Mouse (Mus musculus): Measurements from ENCODE around the gene Naa16.

The Naa16 gene

DNA sequence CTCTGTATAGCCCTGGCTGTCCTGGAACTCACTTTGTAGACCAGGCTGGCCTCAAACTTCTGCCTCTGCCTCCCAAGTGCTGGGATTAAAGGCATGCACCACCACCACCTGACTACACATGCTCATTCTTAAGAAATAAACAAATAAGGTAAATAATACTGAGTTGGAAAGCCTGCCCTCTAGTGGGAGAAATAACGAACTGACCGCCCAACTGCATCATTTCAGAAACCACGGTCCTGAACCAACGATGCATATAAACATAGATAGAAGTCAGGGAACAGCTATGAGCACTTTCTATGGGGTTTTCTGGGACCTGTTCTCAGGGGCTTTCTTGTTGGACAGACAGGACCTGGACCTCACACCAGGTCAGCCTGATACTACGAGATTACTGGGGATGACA, 63.5 kb downstream of the Naa16 start:
- peak; percentile 24 to 47 for DNase-seq

DNA sequence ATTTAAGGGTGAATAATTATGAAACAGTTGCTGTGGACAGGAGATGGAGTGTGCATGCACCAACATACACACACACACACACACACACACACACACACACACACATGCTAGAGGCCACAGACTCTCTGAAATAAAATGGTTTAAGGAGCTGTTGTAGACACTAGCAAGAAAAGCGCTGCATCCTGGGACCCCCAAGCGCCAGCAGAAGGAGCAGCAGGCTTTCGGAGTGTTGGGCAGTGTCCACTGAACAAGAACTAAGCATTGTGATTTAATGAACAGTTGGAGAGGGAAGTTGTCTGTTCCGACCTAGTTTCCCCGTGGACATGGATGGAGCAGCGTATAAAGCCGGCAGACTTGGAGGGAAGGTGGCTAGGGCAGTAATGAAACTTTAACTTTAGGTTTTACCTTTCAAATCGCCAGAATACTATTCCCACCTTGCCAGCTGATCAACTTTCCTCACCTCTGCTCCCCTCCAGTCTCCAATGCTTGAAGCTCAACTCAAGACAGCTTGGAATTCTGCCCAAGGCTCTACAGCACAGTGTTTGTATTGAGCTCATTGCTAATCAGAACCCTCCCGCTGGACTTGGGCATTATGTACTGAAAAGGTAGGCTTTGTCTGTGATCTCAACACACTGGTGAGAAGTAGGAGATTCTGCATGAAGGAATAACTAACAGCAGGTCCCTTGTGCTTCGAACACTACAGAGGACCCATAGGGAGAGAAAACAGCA, 66.3 kb downstream of the Naa16 start:
- DNase-seq: no peak

DNA sequence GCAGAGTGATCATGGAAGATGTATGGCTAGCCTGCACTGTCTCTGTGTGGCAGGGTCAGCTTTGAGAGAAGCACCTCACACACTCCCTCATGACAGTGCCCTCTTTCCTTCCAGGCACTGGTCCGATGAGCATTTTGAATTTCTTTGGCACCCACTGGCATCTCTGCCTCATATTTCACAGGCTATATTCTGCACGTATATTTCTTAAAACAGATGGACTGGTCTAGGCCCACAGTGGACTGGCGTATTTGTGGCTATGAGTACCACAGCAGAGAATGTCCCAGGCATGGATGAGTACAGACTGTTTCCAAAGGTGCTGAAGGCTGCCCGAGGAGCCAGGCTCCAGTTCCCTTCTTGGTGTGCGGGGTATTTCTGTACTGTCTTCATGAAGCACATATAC, 68.7 kb downstream of the Naa16 start:
- DNase-seq: no peak

DNA sequence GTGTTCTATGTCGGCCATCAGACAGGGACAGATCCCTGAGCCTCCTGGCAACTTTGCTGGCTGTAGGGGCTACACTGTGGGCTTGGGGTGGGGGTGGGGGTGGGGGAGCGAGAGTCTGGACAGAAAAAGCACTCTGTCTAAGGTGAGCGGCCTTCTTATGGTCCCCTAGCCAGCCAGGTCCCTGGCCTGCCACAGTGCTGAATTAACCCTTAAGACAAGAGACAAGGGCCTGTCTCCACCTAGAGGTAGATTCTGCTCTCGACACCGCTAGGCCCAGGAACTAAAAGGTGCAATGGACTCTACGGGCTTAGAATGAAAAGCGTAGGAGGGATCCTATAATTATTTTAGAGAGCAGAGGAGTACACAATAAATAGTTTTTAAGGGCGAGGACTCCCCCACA, 69.4 kb downstream of the Naa16 start:
- peak in 1 of 2 experiments; percentile 31 for DNase-seq

DNA sequence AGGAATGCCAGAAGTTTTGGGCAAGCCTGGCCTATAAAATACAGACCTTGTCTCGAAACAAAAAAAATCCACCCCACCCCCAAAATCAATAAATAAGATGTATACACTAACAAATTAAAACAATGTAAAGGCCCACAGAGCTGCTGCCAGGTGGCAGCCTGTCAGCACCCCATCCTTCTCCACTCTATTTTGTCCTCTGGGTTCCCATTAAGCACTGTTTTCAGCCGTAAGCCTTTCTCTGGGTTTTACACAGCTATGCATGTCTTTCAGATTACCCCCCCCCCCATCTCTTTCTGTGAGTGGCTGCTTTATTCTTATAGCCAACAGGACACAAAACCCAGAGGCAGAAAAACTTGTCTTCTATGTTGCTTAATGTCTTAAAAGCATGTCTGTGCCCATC, 73.0 kb downstream of the Naa16 start:
- no peak for DNase-seq

DNA sequence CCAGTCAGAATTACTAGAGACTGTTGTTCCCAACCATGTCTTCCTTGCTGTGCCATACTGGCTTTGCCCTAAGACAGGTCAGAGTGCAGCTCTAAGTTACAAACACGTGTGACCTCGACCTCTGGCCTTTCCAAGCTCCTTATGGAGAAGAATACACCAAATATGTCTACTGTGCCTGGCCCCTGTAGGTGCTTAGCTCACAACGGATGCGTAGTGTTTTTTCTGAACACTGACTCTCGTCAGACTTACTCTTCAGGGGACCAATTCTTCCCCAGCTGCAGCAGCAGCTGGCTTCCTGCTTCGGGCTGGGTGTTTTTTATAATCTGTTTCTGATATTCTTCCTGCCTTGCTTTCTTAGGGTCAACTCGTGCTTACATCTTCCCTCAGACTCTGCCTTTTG, 74.7 kb downstream of the Naa16 start:
- no peak for DNase-seq

DNA sequence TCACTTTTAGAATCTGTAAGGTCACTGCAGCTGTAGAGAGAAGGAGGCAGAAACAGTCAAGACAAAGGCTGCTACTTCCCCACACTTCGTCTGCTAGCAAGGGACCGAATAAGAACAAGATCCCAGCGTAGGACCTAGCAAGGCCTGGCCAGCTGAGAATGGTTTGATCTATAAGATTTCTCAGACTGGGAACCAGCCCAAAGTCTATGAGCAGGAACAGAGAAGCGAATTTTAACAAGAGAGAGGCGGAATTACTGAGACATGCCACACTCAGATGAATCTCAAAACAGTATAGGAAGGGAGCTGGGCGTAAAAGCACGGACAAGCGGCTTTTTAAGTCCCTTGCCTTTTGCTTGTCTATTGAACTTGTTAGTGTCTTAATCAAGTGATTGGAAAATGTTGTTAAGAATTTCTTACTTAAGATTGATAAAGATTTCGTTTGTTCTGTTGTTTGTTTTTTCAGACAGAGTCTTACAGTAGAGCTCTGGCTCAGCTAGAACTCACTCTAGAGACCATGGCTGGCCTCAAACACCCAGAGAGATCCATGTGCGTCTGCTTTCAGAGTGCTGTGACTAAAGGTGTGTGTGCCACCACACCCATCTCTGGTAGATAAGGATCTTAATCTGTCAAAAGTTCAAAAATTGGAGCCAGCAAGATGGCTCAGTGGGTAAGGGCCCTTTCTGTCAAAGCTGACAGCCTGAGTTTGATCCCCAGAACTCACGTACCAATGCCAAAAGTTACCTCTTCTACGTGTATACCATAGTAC, 76.2 kb downstream of the Naa16 start:
- no peak for DNase-seq

DNA sequence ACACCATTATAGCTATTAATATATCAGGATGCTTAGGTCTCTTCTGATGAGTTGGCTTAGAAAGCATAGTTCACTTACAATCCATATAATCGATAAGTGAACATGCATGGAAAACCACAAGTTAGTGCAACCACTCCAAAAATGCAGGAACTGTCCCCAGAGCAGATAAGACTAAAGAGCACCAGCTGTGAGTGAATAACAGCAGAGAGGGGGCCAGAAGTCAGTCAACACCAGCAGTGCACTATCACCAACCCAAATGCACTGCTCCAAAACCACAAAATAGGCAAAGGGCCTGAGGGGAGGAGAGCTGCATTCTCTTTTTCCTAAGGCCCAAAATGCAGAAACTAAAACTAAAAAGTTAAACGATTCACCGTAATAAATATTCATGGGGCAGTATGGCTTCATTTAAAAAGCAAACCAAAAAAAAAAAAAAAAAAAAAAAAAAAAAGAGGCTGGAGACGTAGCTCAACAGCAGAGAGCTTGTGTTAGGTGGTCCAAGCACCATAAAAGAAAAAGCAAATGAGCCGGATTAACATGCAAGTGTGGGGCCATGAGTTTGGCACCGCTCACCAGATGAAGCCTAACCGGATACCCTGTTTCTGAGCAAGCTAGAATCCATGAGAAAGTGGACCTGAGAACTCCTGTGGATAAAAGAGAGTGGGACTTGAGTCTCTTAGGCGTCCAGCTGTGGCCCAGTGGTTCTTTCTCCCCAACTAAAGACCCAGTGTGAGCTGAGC, 77.0 kb downstream of the Naa16 start:
- DNase-seq: no peak

DNA sequence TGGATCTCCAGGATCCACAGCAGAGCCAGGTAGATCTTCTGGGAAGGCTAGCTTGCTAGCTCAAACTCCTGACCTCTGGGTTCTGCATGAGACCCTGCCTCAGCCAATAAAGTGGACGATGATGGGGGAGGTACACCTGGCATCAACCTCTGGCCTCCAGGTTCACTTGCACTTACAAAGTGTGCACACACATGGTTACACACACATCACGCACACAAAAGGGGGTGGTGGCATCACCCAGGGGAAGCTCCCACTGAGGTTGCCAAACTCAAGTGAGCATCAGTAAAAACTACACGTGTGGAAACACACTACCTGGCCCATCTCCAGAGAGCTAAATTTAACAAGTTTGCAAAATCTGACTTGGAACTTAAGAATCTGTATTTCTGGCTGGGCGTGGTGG, 77.9 kb downstream of the Naa16 start:
- DNase-seq: no peak

DNA sequence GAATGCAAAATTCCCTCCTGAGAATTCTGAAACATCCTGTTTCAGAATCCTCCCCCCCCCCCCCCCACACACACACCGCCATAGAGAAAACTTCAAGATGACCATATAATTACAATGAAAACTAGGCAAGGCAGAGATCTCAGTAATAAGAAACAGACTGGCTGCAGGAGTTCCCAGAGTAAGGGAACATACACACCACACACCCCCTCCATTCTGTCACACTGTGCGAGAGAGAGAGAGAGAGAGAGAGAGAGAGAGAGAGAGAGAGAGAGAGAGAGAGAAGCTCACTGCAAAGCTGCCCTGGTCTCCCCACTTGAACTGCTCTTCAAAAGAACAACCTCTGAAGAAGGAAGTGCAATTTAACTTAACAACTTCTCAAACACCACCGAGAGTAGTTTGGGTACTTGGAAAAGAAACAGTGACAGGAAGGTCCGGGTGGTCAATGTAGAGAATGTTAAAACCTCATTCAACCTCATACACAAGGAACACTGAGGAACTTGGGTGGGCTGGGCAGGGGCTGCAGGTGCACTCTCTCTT, 78.6 kb downstream of the Naa16 start:
- DNase-seq: no peak

DNA sequence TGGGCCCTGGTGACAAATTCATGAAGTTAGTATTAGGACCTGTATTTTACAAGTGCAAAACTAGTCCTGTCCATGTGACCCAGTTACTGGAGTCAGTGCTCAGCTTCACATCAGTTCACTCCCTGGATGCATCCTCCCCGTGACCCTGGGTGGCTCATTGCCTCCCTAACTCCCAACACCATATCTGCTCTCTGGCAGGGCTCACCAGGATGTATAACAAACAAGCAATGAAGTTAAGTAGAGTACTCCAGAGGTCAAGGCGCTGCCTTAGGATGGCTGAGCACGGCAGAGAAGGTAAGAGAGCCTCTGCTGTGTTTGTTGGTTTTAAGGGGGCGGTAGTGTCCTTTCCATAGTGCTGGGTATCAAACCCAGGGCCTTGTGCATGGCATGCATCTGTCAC, 81.5 kb downstream of the Naa16 start:
- DNase-seq: no peak

DNA sequence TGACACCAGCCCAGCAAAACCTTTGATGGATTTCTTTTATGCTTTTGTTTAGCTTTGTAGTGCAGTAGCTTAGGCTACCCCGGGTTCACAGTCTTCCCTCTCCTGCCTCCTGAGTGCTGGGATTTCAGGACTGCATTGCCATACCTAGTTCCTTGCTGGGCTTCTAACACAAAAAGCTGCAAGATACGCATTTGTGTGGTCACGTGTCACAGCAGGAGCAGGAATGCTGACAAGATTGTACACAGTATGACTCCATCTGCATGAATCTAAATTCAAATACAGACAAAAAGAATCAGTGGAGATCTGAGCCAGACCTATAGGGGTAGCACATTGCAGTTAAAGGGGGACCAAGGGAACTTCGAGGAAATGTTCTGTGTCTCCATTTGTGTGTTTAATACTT, 82.2 kb downstream of the Naa16 start:
- no peak for DNase-seq

DNA sequence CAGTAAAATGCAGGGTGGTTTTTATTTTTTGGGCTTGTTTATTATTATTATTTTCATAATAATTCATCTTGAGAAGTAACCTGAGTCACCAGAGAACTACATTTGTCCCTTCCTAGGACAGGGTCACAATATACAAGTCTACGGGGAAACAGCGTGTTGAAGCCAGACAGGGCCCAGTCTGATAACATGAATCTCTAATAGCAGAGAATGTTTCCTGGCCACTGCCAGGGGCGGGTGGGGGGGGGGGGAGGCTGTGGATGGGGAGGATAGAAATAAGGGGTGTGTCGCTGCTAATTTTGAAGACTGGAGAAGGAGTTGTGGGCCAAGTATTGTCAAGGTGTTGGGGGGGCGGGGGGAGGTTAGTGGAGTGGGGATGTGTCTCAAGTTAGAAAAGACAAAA, 82.7 kb downstream of the Naa16 start:
- DNase-seq: no peak

DNA sequence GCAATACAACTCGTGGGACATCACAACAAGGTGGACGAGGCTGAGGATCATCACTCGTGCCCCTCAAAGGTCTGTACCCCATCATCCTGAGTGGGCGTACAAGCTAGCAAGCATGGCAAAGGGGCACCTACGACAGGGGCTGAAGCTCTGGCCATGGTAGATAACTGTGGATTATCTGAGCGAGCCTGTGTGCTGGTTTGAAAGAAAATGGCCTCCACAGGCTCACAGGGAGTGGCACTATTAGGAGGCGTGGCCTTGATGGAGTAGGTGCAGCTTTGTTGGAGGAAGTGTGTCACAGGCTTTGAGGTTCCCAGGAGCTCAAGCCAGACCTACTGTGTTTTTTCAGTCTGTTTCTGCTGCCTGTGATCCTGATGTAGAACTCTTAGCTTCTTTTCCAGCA, 83.4 kb downstream of the Naa16 start:
- DNase-seq: no peak

DNA sequence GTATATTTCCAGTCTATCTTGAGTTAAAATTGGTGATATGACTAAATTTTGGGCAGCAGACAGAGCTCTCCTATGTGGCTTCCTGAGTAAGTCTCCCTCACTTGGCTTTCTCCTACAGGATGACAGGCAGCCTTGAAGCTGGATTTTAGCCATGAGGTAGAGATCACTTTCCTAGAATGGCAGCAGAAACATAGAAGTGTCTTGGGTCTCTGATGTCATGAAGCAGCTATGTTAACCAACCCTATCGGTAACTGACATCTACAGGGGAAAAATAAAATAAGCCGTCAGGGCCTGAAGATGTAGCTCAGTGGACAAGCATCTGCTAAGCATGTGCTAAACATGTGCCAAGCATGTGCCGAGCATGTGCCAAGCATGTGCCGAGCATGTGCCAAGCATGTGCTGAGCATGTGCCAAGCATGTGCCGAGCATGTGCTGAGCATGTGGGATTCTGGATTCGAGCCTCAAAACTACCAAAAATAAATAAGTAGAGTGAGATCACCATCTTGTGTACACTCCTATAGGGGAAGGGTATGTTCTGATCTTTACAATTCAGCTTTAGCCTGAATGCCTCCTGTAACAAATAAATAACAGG, 85.6 kb downstream of the Naa16 start:
- no peak for DNase-seq

DNA sequence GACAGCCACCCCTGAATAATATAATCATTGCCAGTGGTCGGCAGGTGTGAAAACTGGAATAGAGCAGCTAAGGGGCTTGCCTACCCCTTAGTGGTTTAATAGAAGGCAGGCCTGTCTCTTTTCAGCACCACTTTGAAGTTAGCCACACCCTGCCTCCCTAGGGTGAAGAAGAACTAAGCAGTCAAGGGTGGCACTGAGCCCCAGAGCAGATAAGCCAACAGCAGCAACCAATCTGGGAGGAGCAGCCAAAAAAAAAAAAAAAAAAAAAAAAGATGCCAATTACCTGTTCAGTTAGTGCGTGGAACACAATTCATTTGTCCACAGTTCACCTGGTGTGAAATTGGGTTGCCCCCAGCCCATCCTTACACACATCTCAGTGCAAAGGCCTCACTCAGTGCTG, 87.4 kb downstream of the Naa16 start:
- no peak for DNase-seq

DNA sequence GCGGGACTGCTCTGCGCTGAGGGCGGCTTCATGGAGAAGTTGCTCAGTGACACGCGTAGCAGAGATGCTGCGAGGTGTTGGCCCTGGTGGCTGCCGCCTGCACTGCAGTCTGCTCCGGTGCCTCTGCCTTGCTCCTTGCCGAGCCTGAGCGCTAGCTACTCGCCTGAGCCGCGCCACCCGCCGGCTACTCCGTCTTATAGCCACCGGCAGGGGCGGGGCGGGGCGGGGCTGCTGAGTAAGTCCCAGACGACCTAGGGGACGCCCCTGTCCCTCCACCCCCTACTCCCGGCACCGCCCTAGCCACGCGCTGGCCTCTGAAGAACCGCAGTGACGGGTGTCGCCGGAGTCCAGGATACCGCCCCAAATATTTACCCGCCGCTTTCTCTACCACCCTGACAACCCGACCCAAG, 89.1 kb downstream of the Naa16 start, which contains the start of gene Rgcc:
TSS of gene Rgcc (minus strand) at position 180 of the 410 bp plus-strand sequence.
- peak; percentile 93 to 96 for DNase-seq

DNA sequence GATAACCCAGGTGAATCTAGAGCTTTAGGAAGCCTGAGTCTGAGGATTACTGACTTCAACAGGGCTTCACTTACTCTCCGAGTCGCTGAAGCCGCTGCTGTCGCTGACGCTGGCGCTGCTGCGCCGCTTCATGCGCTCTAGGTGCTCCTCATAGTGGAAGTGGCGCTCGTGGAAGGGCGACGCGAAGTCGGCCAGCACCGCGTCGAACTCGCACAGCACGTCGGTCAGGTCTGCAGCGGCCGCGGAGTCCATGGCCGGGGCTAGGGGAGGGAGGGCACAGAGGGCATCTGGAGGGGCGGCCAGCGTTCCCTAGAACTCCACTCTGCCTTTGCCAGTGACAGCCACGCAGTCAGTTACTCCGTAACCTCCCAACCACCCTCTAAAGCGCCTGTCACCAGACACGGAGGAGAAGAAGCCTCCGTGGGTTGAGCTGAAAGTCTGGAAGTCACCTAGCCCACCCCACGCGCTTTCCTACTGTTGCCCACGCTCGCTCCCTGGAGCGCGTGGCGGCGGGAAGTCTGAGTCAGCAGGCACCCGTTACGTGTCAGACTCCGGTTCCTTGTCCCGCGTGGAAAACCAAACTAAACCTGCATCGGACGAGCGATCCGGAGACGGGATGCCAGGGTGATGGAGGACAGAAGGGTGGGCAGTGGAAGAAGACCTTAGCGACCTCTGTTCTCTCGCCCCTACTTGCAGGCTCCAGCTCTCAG, 89.8 kb downstream of the Naa16 start:
- no peak for DNase-seq

DNA sequence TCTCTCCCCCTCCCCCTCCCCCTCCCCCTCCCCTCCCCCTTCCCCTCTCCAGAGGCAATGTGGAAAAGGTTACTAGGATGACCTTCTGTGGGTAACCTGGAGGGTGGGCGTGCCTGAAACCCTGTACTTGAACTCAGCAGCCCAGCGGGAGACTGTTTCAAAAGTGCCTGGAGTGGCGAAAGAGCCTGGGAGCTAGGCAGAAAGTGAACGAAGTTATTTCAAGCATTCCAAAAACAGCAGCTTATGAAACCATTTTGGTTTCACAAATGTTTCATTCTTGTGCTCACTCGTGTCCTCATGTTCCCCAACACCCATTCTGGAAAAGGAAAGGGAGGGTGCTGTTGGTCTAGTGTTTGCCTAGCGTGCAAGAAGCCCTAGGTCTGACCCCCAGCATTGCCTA, 90.8 kb downstream of the Naa16 start:
- DNase-seq: peak in 1 of 2 experiments; percentile 23

DNA sequence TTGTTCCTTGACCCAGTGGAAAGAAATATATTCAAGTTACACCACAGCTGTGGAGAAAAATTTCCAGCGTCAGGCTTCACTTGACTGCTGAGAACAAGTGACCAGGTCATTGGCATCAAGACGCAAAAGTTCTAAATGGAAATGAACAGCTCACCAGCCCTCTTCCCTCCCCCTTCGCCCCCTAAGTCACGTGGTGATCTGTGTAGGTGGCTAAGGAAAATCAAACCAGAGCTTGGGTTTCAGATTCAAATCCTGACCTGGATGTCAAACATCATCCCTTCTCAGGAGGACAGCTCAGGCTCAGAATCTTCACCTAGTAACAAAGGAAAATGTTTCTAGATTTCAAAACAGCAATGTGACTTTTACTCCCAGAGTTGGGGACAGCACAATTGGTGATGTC, 91.3 kb downstream of the Naa16 start:
- DNase-seq: peak; percentile 36 to 37

DNA sequence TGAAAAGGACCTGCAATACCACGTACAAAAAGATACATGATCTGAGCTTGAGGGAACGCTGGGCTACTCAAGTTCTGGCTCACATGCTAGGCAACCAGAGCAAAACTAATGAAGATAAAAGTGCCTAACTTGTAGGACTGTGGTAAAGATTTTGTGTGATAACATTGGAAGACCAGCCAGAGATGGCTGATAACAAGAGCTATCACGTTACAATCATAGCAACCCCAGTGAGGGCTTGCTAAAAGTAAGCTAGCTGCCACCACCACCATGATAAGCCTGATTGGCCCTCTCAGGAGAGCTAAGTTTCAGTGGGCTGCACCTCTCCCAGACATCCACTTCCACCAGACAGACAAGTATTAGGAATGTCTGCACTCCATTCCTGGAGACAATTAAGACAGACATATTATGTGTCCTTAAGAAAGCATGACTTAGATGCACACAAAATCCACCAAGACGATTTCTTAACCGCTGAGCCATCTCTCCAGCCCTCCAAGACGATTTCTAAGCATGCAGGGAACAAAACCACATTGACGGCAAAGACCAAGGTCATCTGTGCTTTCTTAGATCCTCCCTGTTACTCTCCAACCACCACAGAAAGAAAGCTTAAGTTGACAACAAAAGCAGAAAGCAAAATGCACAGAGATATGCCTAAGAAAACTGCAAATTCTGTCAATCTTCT, 92.1 kb downstream of the Naa16 start:
- DNase-seq: no peak

DNA sequence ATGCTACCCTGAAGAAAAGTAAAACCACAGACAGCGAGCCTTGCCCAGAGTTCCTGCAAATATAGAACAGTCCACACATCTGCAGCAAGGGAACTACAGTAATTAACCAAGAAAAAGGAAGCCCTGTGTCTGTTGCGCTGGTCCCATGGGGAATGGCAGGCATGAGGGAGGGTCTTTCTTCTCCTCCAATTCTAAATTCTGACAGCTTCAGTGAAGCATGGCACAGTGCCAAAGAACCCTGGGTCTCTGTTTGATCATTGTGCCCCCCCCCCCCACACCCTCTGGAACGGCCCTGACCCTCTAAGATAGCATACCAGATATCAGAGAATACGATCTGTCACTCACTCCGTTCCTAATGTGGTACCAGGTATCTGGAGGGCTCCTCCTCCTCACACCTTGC, 93.7 kb downstream of the Naa16 start:
- no peak for DNase-seq

Data from kidney, adult 8-10 months (tissue).